Mouse (Mus musculus) kidney, embryonic 15.5 days (tissue): ENCODE data around the gene Crmp1. TPM values are rescaled to one million over a fixed set of nuclear protein-coding genes. Genes with fewer than 3 reads are reported as not detected.

Source experiments
- ATAC-seq: fragments of 200-750 bp; cut with Nextera tagmentation; replicated peaks from 2 replicates; pipeline ENCODE4 v1.8.0; 2017; ENCODE audit warnings: moderate TSS enrichment; ENCODE audit not compliant: low FRiP score
- H3K27ac ChIP-seq: fragments of 300-500 bp; sonication (generic); 2 replicates; pipeline ENCODE4 v1.5.1; 2015; ENCODE audit warnings: mild to moderate bottlenecking, inconsistent platforms
- H3K27me3 ChIP-seq: fragments of 300-500 bp; sonication (generic); 2 replicates; pipeline ENCODE4 v1.6.1; 2015; ENCODE audit warnings: inconsistent platforms
- H3K36me3 ChIP-seq: fragments of 300-500 bp; sonication (generic); 2 replicates; pipeline ENCODE4 v1.6.1; 2015; ENCODE audit warnings: inconsistent platforms
- H3K4me1 ChIP-seq: fragments of 300-500 bp; sonication (generic); 2 replicates; pipeline ENCODE4 v1.6.1; 2015; ENCODE audit warnings: inconsistent platforms
- H3K4me2 ChIP-seq: fragments of 300-500 bp; sonication (generic); 2 replicates; pipeline ENCODE4 v1.6.1; 2015; ENCODE audit warnings: moderate library complexity, mild to moderate bottlenecking, inconsistent platforms
- H3K4me3 ChIP-seq: fragments of 300-500 bp; sonication (generic); replicated peaks from 2 replicates; pipeline ENCODE4 v1.5.1; 2015; ENCODE audit warnings: mild to moderate bottlenecking, inconsistent platforms
- H3K9ac ChIP-seq: fragments of 300-500 bp; sonication (generic); 2 replicates; pipeline ENCODE4 v1.6.1; 2015; ENCODE audit warnings: mild to moderate bottlenecking, inconsistent platforms
- H3K9me3 ChIP-seq: fragments of 300-500 bp; sonication (generic); replicated peaks from 2 replicates; pipeline ENCODE4 v1.6.1; 2016; ENCODE audit warnings: inconsistent platforms
- WGBS: fragments of 180-500 bp; shearing (Covaris S2); methylation state at CpG from one replicate; pipeline ENCODE4 v1.1.7; 2015; ENCODE audit warnings: mixed read lengths; 5-methylcytosine and 5-hydroxymethylcytosine counted together
- polyA plus RNA-seq: library from polyadenylated mRNA; unstranded; fragments of >200 nt; fragmentation: Nextera tagmentation; extraction: Ambion mirVana; gene quantifications from 2 replicates; pipeline ENCODE4 v1.2.1, GENCODE M21; 2015

The Crmp1 gene
- polyA plus RNA-seq: 11.7 and 18.2 TPM in 2 replicates

DNA sequence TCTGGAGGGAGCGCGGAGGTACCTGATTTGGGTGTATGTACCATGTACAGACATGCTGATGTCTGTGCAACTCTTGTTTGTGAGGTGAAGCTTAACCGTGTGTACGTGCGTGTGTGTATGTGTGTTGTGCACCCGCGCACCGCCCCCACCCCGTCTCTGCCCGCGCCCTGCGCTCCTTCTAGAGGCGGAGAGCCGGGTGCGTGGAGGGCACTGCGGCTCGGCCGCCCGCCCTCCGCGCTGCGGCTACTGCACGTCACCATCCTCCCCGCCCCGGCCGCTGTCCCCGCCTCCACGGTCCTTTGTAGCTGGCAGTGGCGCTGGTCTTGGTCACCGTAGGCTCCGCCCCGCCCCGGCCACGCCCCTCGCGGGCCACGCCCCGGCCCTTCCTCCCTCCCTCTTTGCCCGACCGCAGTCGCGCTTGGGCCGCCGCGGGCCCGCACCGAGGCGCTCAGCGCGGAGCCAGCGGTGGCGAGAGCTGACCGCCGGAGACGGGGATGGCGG is at the start of gene Crmp1:
Gene Crmp1 (plus strand): TSS at position 290 of the 501 bp plus-strand sequence.
- peaks cover 43% of the 10 kb centered on the region for H3K4me1 ChIP-seq
- ATAC-seq: peak; percentile 66
- peak within 1 kb of the TSS; percentile 75 for H3K4me2 ChIP-seq
- H3K4me3 ChIP-seq: peak within 1 kb of the TSS; percentile 44
- peaks cover 91% of the 10 kb centered on the region for H3K27me3 ChIP-seq
- no peaks in the 10 kb centered on the region for H3K9me3 ChIP-seq
- no peak within 1 kb of the TSS for H3K27ac ChIP-seq
- no peak within 1 kb of the TSS for H3K9ac ChIP-seq
- no peaks in the 10 kb centered on the region for H3K36me3 ChIP-seq
- WGBS: 1% methylated on average over 50 of the region's 56 CpGs

DNA sequence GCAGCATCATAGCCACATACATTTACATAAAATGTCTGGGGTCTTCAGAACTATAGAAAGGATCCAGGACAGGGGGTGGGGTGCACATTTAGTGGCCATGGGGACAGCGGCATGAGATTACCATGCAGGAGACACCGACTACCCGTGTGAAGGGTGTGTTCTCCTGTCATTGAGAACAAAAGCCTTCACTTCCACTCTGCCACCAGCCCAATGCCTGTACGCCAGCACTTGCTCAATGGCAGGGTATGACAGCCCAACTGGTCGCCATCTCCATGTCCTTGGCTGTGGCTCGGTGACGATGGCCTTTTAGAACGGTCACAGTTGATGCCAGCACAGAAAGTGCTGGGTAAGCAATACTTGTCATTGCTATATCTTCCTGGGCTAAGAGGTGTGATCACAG is 45.5 kb upstream of the Crmp1 start:
- WGBS: 82% methylated on average over 8 of the region's 8 CpGs
- Histone ChIP-seq H3K4me2 (no peak overlapping the region), H3K9ac (no peak overlapping the region), H3K4me3 (no peak overlapping the region), H3K36me3 (no peaks in the 10 kb centered on the region), H3K27me3 (peaks cover 30% of the 10 kb centered on the region), H3K27ac (no peak overlapping the region), H3K9me3 (no peaks in the 10 kb centered on the region), H3K4me1 (peaks cover 30% of the 10 kb centered on the region)
- no peak for ATAC-seq

DNA sequence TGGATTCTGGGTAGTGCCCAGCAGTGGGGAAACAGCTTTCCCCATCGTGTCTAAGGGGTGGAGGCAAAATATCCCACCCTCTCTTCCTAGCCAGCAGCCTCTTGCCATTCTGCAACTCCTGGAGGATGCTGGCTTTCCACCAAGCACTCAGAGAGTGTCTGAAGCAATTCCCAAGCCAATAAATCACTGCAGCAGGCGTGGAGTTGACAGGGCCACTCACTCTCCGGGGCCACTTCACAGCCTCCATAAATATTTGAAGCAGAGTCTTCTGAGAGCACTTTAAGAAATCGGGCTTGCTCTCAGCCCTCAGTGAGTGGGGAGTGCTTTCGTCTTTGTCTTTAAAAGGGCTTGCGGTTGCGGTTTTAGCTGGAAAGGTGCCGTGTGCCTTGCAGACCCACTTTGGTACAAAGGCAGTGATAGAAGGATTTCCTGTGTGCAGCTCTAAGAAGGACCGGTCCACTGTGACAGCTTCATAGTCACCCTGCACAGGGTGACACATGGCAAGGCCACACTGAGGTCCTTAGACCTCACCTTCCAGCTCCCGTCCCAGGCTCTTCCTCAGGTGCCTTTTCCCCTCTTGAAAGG is 45.0 kb upstream of the Crmp1 start:
- H3K9ac ChIP-seq: no peak overlapping the region
- H3K4me1 ChIP-seq: peaks cover 30% of the 10 kb centered on the region
- H3K36me3 ChIP-seq: no peaks in the 10 kb centered on the region
- peak overlapping the region; percentile 3; the same call in 1 of the 2 replicates for H3K4me2 ChIP-seq
- no peak overlapping the region for H3K27ac ChIP-seq
- 19% methylated on average over 10 of the region's 10 CpGs for WGBS
- no peak overlapping the region for H3K4me3 ChIP-seq
- H3K27me3 ChIP-seq: peaks cover 30% of the 10 kb centered on the region
- no peak for ATAC-seq
- H3K9me3 ChIP-seq: no peaks in the 10 kb centered on the region

DNA sequence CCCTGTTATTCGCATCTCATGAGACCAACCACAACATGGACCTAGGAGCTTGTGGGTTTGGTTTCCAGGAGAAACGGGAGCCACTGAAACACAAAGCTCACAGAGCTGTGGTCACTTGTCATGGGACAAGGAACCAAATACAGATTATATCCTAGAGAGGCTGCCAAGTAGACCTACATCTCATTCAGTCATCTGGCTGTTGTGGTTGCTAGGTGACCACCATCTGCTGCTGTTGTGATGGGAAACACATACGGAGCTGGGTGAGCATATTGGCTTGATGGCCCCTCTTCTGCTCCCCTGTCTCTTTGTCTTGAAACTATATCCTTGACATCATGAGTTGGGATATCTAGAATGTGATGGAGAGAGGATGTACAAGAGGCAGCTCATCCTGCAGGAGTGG is 44.3 kb upstream of the Crmp1 start:
- Histone ChIP-seq H3K4me3 (no peak overlapping the region), H3K36me3 (no peaks in the 10 kb centered on the region), H3K4me1 (peaks cover 30% of the 10 kb centered on the region), H3K27ac (no peak overlapping the region), H3K27me3 (peaks cover 29% of the 10 kb centered on the region), H3K4me2 (no peak overlapping the region), H3K9me3 (no peaks in the 10 kb centered on the region), H3K9ac (no peak overlapping the region)
- 61% methylated on average over 3 of the region's 3 CpGs for WGBS
- ATAC-seq: no peak

DNA sequence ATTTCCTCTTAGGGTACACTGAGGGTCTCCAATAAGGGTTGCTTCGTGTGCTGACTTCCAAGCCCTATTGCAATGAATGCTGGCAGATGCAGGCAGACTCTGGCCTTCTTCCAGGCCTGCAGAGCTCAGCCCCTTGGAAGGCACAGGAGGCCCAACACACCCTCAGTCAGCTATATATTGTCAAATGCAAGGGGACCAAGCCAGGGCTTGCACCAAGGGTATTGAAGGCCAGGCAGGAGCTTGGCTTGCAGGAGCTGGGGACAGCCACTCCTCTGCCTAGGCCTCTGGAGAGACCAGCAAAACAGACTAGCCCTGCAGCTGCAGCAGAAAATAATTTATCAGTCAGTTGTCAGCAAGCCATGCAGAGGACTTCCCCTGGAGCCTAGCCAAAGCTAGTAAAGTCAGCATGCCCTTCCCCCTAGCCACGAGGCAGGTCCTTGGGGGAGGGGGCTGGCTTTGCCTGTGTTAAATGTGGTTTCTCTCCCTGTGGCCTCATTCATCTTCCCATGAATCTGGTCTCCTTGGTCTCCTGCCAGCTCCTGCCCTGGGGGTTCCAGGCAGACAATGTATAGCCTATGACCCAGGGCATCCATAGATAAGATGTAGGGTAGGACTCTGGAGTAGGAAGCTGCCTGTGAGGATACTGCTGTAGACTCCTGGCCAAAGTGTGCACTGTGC is 43.6 kb upstream of the Crmp1 start:
- peaks cover 24% of the 10 kb centered on the region for H3K27me3 ChIP-seq

DNA sequence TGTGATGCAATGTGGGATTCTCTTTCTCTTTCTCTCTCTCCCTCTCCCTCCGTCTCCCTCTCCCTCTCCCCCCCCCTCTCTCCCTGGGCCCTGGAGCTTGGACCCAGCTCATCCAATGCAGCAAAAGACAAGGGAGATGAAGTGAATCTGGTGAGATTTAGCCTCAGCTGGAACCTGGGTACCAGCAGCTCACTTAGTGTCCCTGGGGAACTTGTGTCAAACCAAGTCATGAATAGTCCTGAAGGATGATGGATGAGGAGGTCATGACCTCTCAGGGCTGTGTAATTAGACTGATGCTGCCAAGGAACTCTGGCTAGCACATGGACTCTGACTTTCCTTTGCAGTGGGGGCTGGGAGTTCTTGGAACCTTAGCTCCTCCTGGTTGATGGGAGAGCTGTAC is 39.5 kb upstream of the Crmp1 start:
- no peak overlapping the region for H3K4me3 ChIP-seq
- no peak overlapping the region for H3K27ac ChIP-seq
- no peaks in the 10 kb centered on the region for H3K9me3 ChIP-seq
- H3K36me3 ChIP-seq: no peaks in the 10 kb centered on the region
- H3K4me1 ChIP-seq: peaks cover 17% of the 10 kb centered on the region
- 14% methylated on average over 1 of the region's 1 CpGs for WGBS
- no peak overlapping the region for H3K4me2 ChIP-seq
- H3K27me3 ChIP-seq: peaks cover 14% of the 10 kb centered on the region; the same call in 1 of the 2 replicates
- no peak for ATAC-seq
- H3K9ac ChIP-seq: no peak overlapping the region

More for the DNA sequence above, 43.6 kb upstream of the Crmp1 start:
- Histone ChIP-seq H3K9me3 (no peaks in the 10 kb centered on the region), H3K36me3 (no peaks in the 10 kb centered on the region), H3K27ac (0 out of 2 replicates have a peak overlapping the region, but pooled peaks have one; percentile 13), H3K4me3 (no peak overlapping the region), H3K4me1 (peaks cover 30% of the 10 kb centered on the region), H3K4me2 (no peak overlapping the region), H3K9ac (no peak overlapping the region)
- peak; percentile 71 for ATAC-seq
- WGBS: 27% methylated on average over 2 of the region's 2 CpGs

DNA sequence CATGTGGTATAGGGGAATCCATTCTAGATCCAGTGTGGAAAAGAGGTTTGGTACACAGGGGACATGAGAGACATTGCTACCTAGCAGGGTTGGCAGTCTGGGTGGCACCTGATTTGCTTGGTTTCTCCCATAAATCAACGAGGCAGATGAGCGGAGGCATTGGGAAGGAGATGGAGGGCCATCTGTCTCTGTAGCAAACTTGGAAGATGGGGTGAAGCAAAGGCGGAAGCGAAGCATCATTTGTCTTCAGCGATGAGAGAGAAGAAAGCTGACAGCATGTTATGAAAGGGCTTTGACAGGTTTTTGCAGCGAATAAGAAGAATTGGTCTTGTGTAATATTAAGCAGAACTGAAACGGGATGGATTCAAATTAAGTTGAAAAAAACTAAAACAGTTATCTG is 36.9 kb upstream of the Crmp1 start:
- no peak for ATAC-seq
- Histone ChIP-seq H3K4me3 (no peak overlapping the region), H3K27ac (no peak overlapping the region), H3K27me3 (0 out of 2 replicates have a peak, but pooled peaks cover 6% of the 10 kb centered on the region), H3K4me2 (no peak overlapping the region), H3K9me3 (no peaks in the 10 kb centered on the region), H3K4me1 (no peaks in the 10 kb centered on the region), H3K36me3 (no peaks in the 10 kb centered on the region), H3K9ac (no peak overlapping the region)
- WGBS: 87% methylated on average over 7 of the region's 7 CpGs

DNA sequence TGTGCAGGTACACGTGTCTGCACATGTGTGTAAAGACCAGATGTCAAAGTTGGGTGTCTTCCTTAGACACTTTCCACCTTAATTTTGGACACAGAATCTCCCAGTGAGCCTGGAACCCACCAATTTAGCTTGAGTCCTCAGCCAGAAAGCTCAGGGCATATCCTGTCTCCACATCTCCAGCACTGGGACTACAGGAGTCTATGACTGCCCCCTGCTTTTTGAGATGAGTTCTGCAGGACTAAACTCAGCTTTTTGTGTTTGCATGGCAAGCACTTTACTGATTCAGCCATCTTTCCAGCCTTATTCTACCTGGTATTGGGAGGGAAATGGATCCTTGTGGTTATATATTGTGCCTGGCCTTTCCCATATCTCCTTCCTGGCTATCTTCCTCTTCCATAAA is 36.3 kb upstream of the Crmp1 start:
- 78% methylated on average over 1 of the region's 1 CpGs for WGBS
- no peak for ATAC-seq
- no peak overlapping the region for H3K27ac ChIP-seq
- no peaks in the 10 kb centered on the region for H3K36me3 ChIP-seq
- no peaks in the 10 kb centered on the region for H3K4me1 ChIP-seq
- no peaks in the 10 kb centered on the region for H3K9me3 ChIP-seq
- no peak overlapping the region for H3K9ac ChIP-seq
- H3K4me2 ChIP-seq: no peak overlapping the region
- H3K27me3 ChIP-seq: 0 out of 2 replicates have a peak, but pooled peaks cover 6% of the 10 kb centered on the region
- H3K4me3 ChIP-seq: no peak overlapping the region

DNA sequence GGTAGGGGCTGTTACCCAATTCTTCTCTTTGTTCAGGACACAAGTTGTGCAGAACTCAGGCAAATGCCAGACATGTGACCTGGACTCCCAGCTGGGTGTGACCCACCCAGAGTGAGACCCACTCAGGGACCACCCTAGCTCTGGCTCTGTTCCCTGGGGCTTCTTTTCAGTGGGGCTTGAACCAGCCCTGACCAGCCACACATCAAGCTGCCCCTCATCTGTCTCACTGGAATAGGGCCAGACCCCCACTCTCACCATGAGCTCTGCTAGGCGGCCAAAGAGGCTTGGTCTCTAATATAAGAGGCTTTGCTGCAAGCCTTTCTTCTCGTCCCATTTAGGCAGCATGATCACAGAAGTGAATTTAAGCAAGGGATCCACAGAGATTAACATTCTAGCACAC is 35.4 kb upstream of the Crmp1 start:
- Histone ChIP-seq H3K4me1 (no peaks in the 10 kb centered on the region), H3K4me2 (no peak overlapping the region), H3K27ac (no peak overlapping the region), H3K36me3 (no peaks in the 10 kb centered on the region), H3K9me3 (no peaks in the 10 kb centered on the region), H3K4me3 (no peak overlapping the region), H3K9ac (no peak overlapping the region), H3K27me3 (0 out of 2 replicates have a peak, but pooled peaks cover 6% of the 10 kb centered on the region)
- 73% methylated on average over 2 of the region's 2 CpGs for WGBS
- ATAC-seq: no peak

DNA sequence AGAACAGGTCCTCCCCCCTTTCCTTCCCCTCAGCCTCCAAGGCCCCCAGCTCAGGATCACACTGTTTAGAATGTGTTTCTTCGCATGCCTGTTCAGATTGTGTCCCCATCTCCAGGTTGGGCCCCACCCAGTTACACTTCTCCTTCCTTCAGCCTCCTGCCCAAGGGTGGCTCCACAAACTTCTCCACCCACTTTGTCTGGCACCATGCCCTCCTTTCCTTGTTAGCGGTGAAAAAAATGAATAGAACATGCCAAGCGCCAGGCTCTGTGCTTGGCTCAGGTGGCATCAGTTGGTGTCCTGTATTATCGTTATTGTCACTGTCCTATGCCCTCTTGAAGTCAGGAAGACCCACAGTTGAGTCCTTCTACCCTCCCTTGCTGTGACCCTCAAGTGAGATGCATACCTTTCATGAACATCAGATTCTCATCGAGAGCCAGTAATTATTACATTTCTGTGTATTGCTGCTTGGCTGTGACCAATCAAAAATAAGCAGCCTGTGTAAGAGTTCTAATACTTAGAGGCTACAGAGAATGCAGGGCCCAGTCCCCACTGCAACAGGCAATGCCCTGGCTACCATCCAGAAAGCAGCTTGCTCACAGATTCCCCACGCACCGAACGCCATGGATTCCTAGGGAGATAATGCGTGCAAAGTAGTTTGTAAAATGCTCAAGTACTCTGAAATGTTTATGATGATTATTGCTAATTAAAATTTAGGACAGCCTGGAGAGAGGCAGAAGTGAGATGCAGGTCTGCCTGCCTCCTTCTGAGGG is 28.6 kb upstream of the Crmp1 start:
- H3K9ac ChIP-seq: no peak overlapping the region
- no peak for ATAC-seq
- WGBS: 88% methylated on average over 9 of the region's 9 CpGs
- H3K4me3 ChIP-seq: no peak overlapping the region
- no peaks in the 10 kb centered on the region for H3K27me3 ChIP-seq
- H3K4me2 ChIP-seq: no peak overlapping the region
- no peaks in the 10 kb centered on the region for H3K4me1 ChIP-seq
- no peaks in the 10 kb centered on the region for H3K36me3 ChIP-seq
- no peaks in the 10 kb centered on the region for H3K9me3 ChIP-seq
- no peak overlapping the region for H3K27ac ChIP-seq

DNA sequence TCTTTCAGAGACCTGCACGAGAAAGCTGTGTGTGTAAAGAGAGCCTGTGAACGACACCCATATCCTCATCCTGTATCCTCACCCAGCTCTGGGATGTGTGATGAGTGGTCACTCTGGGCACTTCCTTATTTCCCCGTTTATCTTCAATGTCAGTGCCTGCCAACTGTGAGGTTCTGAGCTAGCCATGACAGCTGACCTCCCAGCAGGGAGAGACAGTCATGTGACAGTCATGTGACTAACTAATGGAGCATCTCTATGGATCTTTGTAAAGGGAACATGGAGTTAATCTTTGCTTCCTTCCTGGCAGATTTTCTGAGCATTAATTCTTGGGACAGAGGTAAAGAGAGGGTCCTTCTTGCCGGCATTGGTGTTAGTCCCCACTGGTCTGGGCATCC is 28.0 kb upstream of the Crmp1 start:
- H3K9me3 ChIP-seq: no peaks in the 10 kb centered on the region
- no peaks in the 10 kb centered on the region for H3K4me1 ChIP-seq
- H3K36me3 ChIP-seq: no peaks in the 10 kb centered on the region
- no peak overlapping the region for H3K4me3 ChIP-seq
- no peaks in the 10 kb centered on the region for H3K27me3 ChIP-seq
- ATAC-seq: no peak
- no peak overlapping the region for H3K4me2 ChIP-seq
- H3K9ac ChIP-seq: no peak overlapping the region
- WGBS: 72% methylated on average over 4 of the region's 4 CpGs
- H3K27ac ChIP-seq: no peak overlapping the region

DNA sequence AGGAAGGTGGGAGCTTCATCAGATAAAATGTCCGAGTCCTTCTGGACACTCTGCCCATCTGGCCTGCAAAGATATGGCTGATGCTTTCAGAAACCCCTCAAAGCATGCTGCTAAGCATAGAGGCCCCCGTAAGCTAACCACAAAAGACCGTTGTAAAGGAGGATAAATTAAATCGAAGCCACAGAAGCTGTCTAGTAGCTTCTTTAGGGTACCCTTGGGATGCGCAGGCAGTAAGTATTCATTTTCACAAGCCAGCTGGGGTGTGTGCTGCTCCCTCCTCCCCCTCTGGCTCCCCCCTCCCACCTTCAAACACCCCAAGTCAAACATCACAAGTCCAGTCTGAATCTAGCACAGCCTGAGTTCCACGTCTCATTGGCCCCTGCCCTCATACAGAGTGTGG is 27.1 kb upstream of the Crmp1 start:
- Histone ChIP-seq H3K27ac (no peak overlapping the region), H3K27me3 (no peaks in the 10 kb centered on the region), H3K4me2 (no peak overlapping the region), H3K4me1 (no peaks in the 10 kb centered on the region), H3K4me3 (no peak overlapping the region), H3K9ac (no peak overlapping the region), H3K9me3 (no peaks in the 10 kb centered on the region), H3K36me3 (no peaks in the 10 kb centered on the region)
- 68% methylated on average over 6 of the region's 6 CpGs for WGBS
- ATAC-seq: no peak
